Mouse (Mus musculus) heart, adult 18-20 months (tissue): Measurements from ENCODE around the gene Man2b1. TPM values are rescaled to one million over a fixed set of nuclear protein-coding genes. Genes with fewer than 3 reads are reported as not detected.
"Not testable (repeated sequence)": the region's sequence is repeated elsewhere in the genome, so short reads cannot be mapped to it uniquely, and the experiment has no call there.

ENCODE experiments used
- DNase-seq, 2 experiments: peaks; one replicate each; pipeline ENCODE4 v3.0.0; 2021 to 2022; ENCODE audit warnings: mixed read lengths in 1 of 2
- microRNA-seq, 2 experiments: library from miRNA; unstranded; fragments of <30 nt; microRNA quantifications; one replicate each; pipeline ENCODE4 v1.2.0; 2022
- total RNA-seq, 2 experiments: library from RNA; stranded (reverse); gene quantifications; 2 replicates each; pipeline ENCODE4 v1.2.3; 2021

Gene Man2b1
- total RNA-seq, 2 experiments from 2014 or later = 27.6 to 27.7 TPM

- DNase-seq = peak; percentile 86 to 92
These were observed 36.2 kb downstream of the Man2b1 start for GRCm38 (mm10) chr8:85119052-85119981.

- not testable (repeated sequence) for DNase-seq
These were observed 37.2 kb downstream of the Man2b1 start for GRCm38 (mm10) chr8:85120251-85120650.

- DNase-seq = no peak
These were observed 39.9 kb downstream of the Man2b1 start, which contains the start of gene Zfp791 for GRCm38 (mm10) chr8:85122995-85123394. Zfp791 (minus strand) TSS chr8:85123095.

- DNase-seq = no peak
These were observed 40.6 kb downstream of the Man2b1 start for GRCm38 (mm10) chr8:85123691-85124090.

- no peak for DNase-seq
These were observed 49.3 kb downstream of the Man2b1 start for GRCm38 (mm10) chr8:85132335-85132734.

GRCm38 (mm10) chr8:85135690-85136089 is 52.6 kb downstream of the Man2b1 start:
- DNase-seq = not testable (repeated sequence)

GRCm38 (mm10) chr8:85142516-85142915 is 59.4 kb downstream of the Man2b1 start:
- peak; percentile 9 to 60 for DNase-seq

Small RNAs within 50 kb of the gene (microRNA-seq; reads per million reads assigned to microRNA genes)
- gene Gm23388 (0.81 to 1.1 reads per million in 2 experiments), gene Mir7070 (0.76 to 1.1 reads per million in 2 experiments)

Other genes with a start within 250 kb of the Man2b1 start
- 10 to 100 TPM; 88.5 to 96.7 TPM for gene Rad23a, start 242.6 kb upstream of the Man2b1 start, total RNA-seq
- gene Calr, start 236.3 kb upstream of the Man2b1 start, total RNA-seq = 100 to 1,000 TPM; 297 to 306 TPM
- 10 to 100 TPM; 22.6 to 22.9 TPM for gene Farsa, start 226.3 kb upstream of the Man2b1 start, total RNA-seq
- 1 to 10 TPM; 4.4 to 4.9 TPM for gene Syce2, start 211.2 kb upstream of the Man2b1 start, total RNA-seq
- 10 to 100 TPM; 79.9 to 84.2 TPM for gene Gcdh, start 189.3 kb upstream of the Man2b1 start, total RNA-seq
- not detected for gene Klf1, start 181.3 kb upstream of the Man2b1 start, total RNA-seq
- gene Dnase2a, start 174.7 kb upstream of the Man2b1 start, total RNA-seq = 10 to 100 TPM in 1 of 2 experiments, 1 to 10 TPM in 1; 9.5 to 11.0 TPM
- under 1 TPM; 0.10 TPM for gene Mast1, start 145.9 kb upstream of the Man2b1 start, total RNA-seq
- gene Rtbdn, start 136.3 kb upstream of the Man2b1 start, total RNA-seq = not detected
- 1 to 10 TPM in 1 of 2 experiments, not detected in 1; 2.3 TPM for gene Gm49661, start 113.8 kb upstream of the Man2b1 start, total RNA-seq
- 100 to 1,000 TPM; 648 to 740 TPM for gene Prdx2, start 113.7 kb upstream of the Man2b1 start, total RNA-seq
- gene Rnaseh2a, start 113.5 kb upstream of the Man2b1 start, total RNA-seq = 10 to 100 TPM; 45.6 to 48.4 TPM
- gene Junb, start 104.6 kb upstream of the Man2b1 start, total RNA-seq = 10 to 100 TPM; 11.0 to 13.9 TPM
- 1 to 10 TPM; 2.7 TPM for gene Hook2, start 92.7 kb upstream of the Man2b1 start, total RNA-seq
- gene Best2, start 68.7 kb upstream of the Man2b1 start, total RNA-seq = not detected
- gene Asna1, start 58.0 kb upstream of the Man2b1 start, total RNA-seq = 10 to 100 TPM; 64.7 to 67.3 TPM
- 10 to 100 TPM; 84.5 to 87.7 TPM for gene Trir, start 56.4 kb upstream of the Man2b1 start, total RNA-seq
- 10 to 100 TPM; 24.1 to 31.2 TPM for gene Tnpo2, start 46.4 kb upstream of the Man2b1 start, total RNA-seq
- gene Fbxw9, start 23.2 kb upstream of the Man2b1 start, total RNA-seq = 1 to 10 TPM; 2.7 to 3.2 TPM
- gene Gm5741, start 15.3 kb upstream of the Man2b1 start, total RNA-seq = not detected
- 10 to 100 TPM; 36.5 to 36.6 TPM for gene Dhps, start 11.5 kb upstream of the Man2b1 start, total RNA-seq
- 10 to 100 TPM; 42.1 to 47.3 TPM for gene Wdr83os, start 2.5 kb upstream of the Man2b1 start, total RNA-seq
- 10 to 100 TPM; 28.7 to 34.6 TPM for gene Wdr83, start 2.0 kb upstream of the Man2b1 start, total RNA-seq
- gene Zfp791, start 39.8 kb downstream of the Man2b1 start, total RNA-seq = 1 to 10 TPM; 1.7 to 2.4 TPM
- not detected for gene Cks1brt, start 68.7 kb downstream of the Man2b1 start, total RNA-seq
- gene Olfr371, start 142.7 kb downstream of the Man2b1 start, total RNA-seq = not detected
- gene Orc6, start 216.4 kb downstream of the Man2b1 start, total RNA-seq = 1 to 10 TPM; 5.8 to 6.8 TPM
- 10 to 100 TPM; 69.0 to 71.6 TPM for gene Vps35, start 216.5 kb downstream of the Man2b1 start, total RNA-seq